Mouse (Mus musculus): Measurements from ENCODE around the gene Cadm1. TPM values are rescaled to one million over a fixed set of nuclear protein-coding genes. Genes with fewer than 3 reads are reported as not detected.

Gene Cadm1
- polyA plus RNA-seq, 2 experiments, result 3.4 to 6.4 TPM

DNA sequence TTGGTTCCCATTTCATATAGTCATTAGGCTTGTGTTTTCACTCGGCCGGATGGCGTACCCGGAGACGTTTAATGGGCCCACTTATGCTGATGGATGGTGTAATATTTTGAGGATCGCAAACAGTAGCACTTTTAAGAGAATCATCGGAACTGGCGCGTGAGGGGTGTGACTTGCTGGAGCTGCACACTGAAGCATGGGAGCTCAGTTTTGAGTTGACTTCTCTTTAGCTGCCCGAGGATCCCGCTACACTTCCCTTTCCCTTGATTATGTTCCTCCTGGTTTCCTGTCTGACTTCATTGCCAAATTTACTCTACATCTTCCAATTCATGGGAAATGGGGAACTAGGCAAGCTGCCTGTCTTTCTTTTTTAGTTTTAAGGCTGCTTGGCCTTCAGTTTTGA, 121.5 kb downstream of the Cadm1 start:
- no peaks in the 10 kb centered on the region for H3K27me3 ChIP-seq (ENCODE audit: control insufficient read depth, insufficient read depth, low read length)
- DNase-seq (ENCODE audit: low read depth in 3 of 3, low spot score in 3 of 3), result no peak

DNA sequence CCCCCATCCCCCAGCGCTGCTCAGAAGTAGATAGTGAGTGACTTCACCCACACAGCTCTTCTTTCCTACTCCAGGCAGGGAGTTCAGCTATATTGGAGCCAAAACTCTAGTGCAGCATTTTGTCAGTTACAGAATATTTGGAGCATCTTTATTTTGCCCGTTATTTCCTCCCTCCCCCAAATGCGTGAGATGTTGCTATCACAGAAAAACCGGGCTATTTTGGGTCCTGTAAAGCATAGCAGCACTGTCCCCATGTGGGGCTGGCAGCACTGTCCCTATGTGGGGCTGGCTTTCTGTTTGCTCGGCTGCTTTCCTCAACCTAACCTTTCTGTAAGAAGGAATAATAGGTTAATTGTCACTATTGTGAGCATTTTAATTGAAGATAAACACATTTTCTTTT, 122.2 kb downstream of the Cadm1 start:
- 60% methylated on average over 5 of the region's 5 CpGs for WGBS (ENCODE audit: insufficient replicate concordance)
- ATAC-seq (ENCODE audit: insufficient read depth) (no peak), DNase-seq (ENCODE audit: low read depth in 3 of 3, low spot score in 3 of 3) (no peak)
- TF ChIP-seq EP300 (IDR thresholded peaks at IDR 0.05; ENCODE audit: low read depth) (no peak), CTCF (IDR thresholded peaks at IDR 0.05; ENCODE audit: low read depth) (no peak)
- no peaks in the 10 kb centered on the region for H3K27me3 ChIP-seq (ENCODE audit: control insufficient read depth, insufficient read depth, low read length)
- no peaks in the 10 kb centered on the region for H3K4me1 ChIP-seq (replicated peaks; ENCODE audit: control insufficient read depth in 2 of 2, insufficient read depth in 2 of 2, low read length in 1 of 2)
- no peak overlapping the region for H3K4me2 ChIP-seq (ENCODE audit: low read depth)
- H3K9ac ChIP-seq (replicated peaks), result no peak overlapping the region
- no peak overlapping the region for H3K27ac ChIP-seq
- no peak overlapping the region for H3K4me3 ChIP-seq (ENCODE audit: insufficient read depth in 1 of 2, low read depth in 2 of 2, low read length in 2 of 2)
- H3K36me3 ChIP-seq (replicated peaks; ENCODE audit: control insufficient read depth, insufficient read depth, low read depth), result no peaks in the 10 kb centered on the region
- H3K9me3 ChIP-seq (ENCODE audit: control insufficient read depth, low read length), result no peaks in the 10 kb centered on the region

More for the DNA sequence above, 121.5 kb downstream of the Cadm1 start:
- TF ChIP-seq CTCF (IDR thresholded peaks at IDR 0.05; ENCODE audit: low read depth), result no peak
- TF ChIP-seq EP300 (IDR thresholded peaks at IDR 0.05; ENCODE audit: low read depth), result no peak
- Histone ChIP-seq H3K36me3 (replicated peaks; ENCODE audit: control insufficient read depth, insufficient read depth, low read depth) (no peaks in the 10 kb centered on the region), H3K4me2 (ENCODE audit: low read depth) (no peak overlapping the region), H3K9ac (replicated peaks) (no peak overlapping the region), H3K4me3 (ENCODE audit: insufficient read depth in 1 of 2, low read depth in 2 of 2, low read length in 2 of 2) (no peak overlapping the region), H3K9me3 (ENCODE audit: control insufficient read depth, low read length) (no peaks in the 10 kb centered on the region), H3K27ac (no peak overlapping the region), H3K4me1 (replicated peaks; ENCODE audit: control insufficient read depth in 2 of 2, insufficient read depth in 2 of 2, low read length in 1 of 2) (no peaks in the 10 kb centered on the region)
- no peak for ATAC-seq (ENCODE audit: insufficient read depth)
- WGBS (ENCODE audit: insufficient replicate concordance), result 63% methylated on average over 11 of the region's 11 CpGs

DNA sequence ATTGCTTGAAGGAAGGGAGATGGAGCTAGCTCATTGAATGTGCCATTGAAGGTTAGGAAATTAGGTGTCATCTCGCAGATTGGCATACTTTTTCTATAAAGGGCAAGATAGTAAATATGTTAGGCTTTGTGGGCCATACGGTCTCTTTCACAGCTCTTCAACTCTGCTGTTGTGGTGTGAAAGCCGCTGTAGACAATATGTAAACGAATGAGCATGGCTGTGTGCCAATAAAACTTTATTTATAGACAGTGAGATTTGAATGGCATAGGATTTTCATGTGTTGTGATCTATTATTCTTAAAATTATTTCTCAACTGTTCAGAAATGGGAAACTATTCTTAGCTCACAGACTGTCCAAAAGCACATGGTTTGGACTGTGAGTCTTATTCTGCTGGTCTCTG, 123.0 kb downstream of the Cadm1 start:
- no peaks in the 10 kb centered on the region for H3K36me3 ChIP-seq (replicated peaks; ENCODE audit: control insufficient read depth, insufficient read depth, low read depth)
- ATAC-seq (ENCODE audit: insufficient read depth), result no peak
- H3K27ac ChIP-seq, result no peak overlapping the region
- no peak overlapping the region for H3K4me2 ChIP-seq (ENCODE audit: low read depth)
- no peaks in the 10 kb centered on the region for H3K9me3 ChIP-seq (ENCODE audit: control insufficient read depth, low read length)
- no peaks in the 10 kb centered on the region for H3K4me1 ChIP-seq (replicated peaks; ENCODE audit: control insufficient read depth in 2 of 2, insufficient read depth in 2 of 2, low read length in 1 of 2)
- no peak overlapping the region for H3K4me3 ChIP-seq (ENCODE audit: insufficient read depth in 1 of 2, low read depth in 2 of 2, low read length in 2 of 2)
- WGBS (ENCODE audit: insufficient replicate concordance), result 70% methylated on average over 4 of the region's 4 CpGs
- TF ChIP-seq EP300 (IDR thresholded peaks at IDR 0.05; ENCODE audit: low read depth) (no peak), CTCF (IDR thresholded peaks at IDR 0.05; ENCODE audit: low read depth) (no peak)
- DNase-seq (ENCODE audit: low read depth in 3 of 3, low spot score in 3 of 3), result no peak
- no peak overlapping the region for H3K9ac ChIP-seq (replicated peaks)
- no peaks in the 10 kb centered on the region for H3K27me3 ChIP-seq (ENCODE audit: control insufficient read depth, insufficient read depth, low read length)

DNA sequence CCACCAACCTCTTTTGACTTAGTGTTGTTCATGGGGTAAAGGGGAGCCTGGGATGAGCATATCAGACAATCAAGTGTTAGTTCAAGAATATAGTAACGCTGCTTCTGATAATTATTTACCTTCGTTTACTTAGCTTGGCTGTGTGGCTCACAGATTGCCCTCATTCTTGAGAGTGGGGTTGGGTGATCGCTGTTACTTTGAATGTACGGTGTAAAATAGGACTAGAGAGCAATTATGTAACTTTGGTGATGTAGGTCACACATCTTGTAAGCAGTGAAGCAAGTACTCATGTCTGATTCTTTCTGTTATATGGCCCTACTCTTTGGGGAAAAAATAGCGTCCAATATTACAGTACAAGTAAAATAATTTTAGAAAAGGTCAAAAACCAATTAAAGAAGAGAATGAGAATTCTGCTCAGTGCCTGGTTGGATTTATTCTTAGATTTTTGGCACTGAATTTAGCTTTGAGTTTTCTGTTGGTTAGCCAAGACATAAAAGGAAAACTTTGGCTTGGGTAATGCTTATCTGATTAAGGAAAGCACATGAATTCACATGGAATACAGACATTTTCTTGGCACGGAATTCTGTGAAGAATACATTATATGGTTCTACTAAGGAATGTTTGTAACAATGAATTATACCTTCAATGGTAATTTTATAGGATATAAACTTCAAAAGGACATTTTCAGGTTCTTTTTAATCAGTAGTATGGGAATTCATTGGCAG, 129.6 kb downstream of the Cadm1 start:
- H3K4me2 ChIP-seq (ENCODE audit: low read depth), result no peak overlapping the region
- no peak overlapping the region for H3K27ac ChIP-seq
- no peaks in the 10 kb centered on the region for H3K27me3 ChIP-seq (ENCODE audit: control insufficient read depth, insufficient read depth, low read length)
- no peaks in the 10 kb centered on the region for H3K4me1 ChIP-seq (replicated peaks; ENCODE audit: control insufficient read depth in 2 of 2, insufficient read depth in 2 of 2, low read length in 1 of 2)
- no peaks in the 10 kb centered on the region for H3K9me3 ChIP-seq (ENCODE audit: control insufficient read depth, low read length)
- H3K9ac ChIP-seq (replicated peaks), result no peak overlapping the region
- DNase-seq (ENCODE audit: low read depth in 3 of 3, low spot score in 3 of 3) (no peak), ATAC-seq (ENCODE audit: insufficient read depth) (no peak)
- WGBS (ENCODE audit: insufficient replicate concordance), result 66% methylated on average over 6 of the region's 6 CpGs
- no peak overlapping the region for H3K4me3 ChIP-seq (ENCODE audit: insufficient read depth in 1 of 2, low read depth in 2 of 2, low read length in 2 of 2)
- H3K36me3 ChIP-seq (replicated peaks; ENCODE audit: control insufficient read depth, insufficient read depth, low read depth), result no peaks in the 10 kb centered on the region
- TF ChIP-seq EP300 (IDR thresholded peaks at IDR 0.05; ENCODE audit: low read depth), result no peak
- no peak for TF ChIP-seq CTCF (IDR thresholded peaks at IDR 0.05; ENCODE audit: low read depth)

DNA sequence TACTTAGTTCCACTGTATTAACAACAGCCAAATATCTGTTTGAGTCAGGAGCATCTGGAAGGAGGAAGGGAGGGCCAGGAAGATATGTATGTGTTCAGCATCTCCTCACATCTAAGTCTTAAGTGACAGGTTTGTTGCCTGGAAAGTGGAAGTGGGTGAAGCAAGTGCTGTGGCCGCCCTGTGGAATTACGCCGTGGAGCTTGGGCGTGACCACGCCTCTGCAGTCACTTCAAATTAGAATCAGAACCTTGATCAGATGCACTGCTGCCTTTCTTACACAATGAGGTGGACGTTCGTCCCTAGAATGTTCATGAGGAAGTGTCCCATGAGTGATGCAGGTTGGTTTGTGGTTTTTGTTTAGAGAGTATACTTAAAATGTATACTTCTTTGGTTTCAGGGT, 131.6 kb downstream of the Cadm1 start:
- Histone ChIP-seq H3K4me1 (replicated peaks; ENCODE audit: control insufficient read depth in 2 of 2, insufficient read depth in 2 of 2, low read length in 1 of 2) (no peaks in the 10 kb centered on the region), H3K27ac (no peak overlapping the region), H3K4me3 (ENCODE audit: insufficient read depth in 1 of 2, low read depth in 2 of 2, low read length in 2 of 2) (no peak overlapping the region), H3K9ac (replicated peaks) (no peak overlapping the region), H3K4me2 (ENCODE audit: low read depth) (no peak overlapping the region), H3K9me3 (ENCODE audit: control insufficient read depth, low read length) (no peaks in the 10 kb centered on the region), H3K36me3 (replicated peaks; ENCODE audit: control insufficient read depth, insufficient read depth, low read depth) (no peaks in the 10 kb centered on the region), H3K27me3 (ENCODE audit: control insufficient read depth, insufficient read depth, low read length) (no peaks in the 10 kb centered on the region)
- no peak for DNase-seq (ENCODE audit: low read depth in 3 of 3, low spot score in 3 of 3)
- no peak for ATAC-seq (ENCODE audit: insufficient read depth)
- TF ChIP-seq CTCF (IDR thresholded peaks at IDR 0.05; ENCODE audit: low read depth) (no peak), EP300 (IDR thresholded peaks at IDR 0.05; ENCODE audit: low read depth) (no peak)
- WGBS (ENCODE audit: insufficient replicate concordance), result 60% methylated on average over 7 of the region's 7 CpGs
